Mouse (Mus musculus) hindbrain, embryonic 10.5 days (tissue): ENCODE results near the gene Flt3. TPM values are rescaled to one million over a fixed set of nuclear protein-coding genes. Genes with fewer than 3 reads are reported as not detected.

Source experiments
- DNase-seq: peaks from one replicate; pipeline ENCODE4 v3.0.0-alpha.2; 2017; ENCODE audit warnings: low spot score
- H3K27ac ChIP-seq: fragments of 300-500 bp; sonication (generic); 2 replicates; pipeline ENCODE4 v1.5.1; 2016; ENCODE audit warnings: mild to moderate bottlenecking, moderate library complexity
- H3K27me3 ChIP-seq: fragments of 300-500 bp; sonication (generic); 2 replicates; pipeline ENCODE4 v1.6.1; 2016; ENCODE audit warnings: mild to moderate bottlenecking; ENCODE audit not compliant: poor library complexity, insufficient read depth, severe bottlenecking
- H3K36me3 ChIP-seq: fragments of 300-500 bp; sonication (generic); 2 replicates; pipeline ENCODE4 v1.6.1; 2016; ENCODE audit warnings: mild to moderate bottlenecking, moderate library complexity
- H3K4me1 ChIP-seq: fragments of 300-500 bp; sonication (generic); replicated peaks from 2 replicates; pipeline ENCODE4 v1.6.1; 2016; ENCODE audit warnings: mild to moderate bottlenecking
- H3K4me3 ChIP-seq: fragments of 300-500 bp; sonication (generic); 2 replicates; pipeline ENCODE4 v1.5.1; 2016; ENCODE audit warnings: mild to moderate bottlenecking, moderate library complexity
- H3K9me3 ChIP-seq: fragments of 300-500 bp; sonication (generic); 2 replicates; pipeline ENCODE4 v1.6.1; 2016; ENCODE audit warnings: mild to moderate bottlenecking, moderate library complexity
- WGBS: fragments of 180-500 bp; shearing (Covaris S2); methylation state at CpG from one replicate; pipeline ENCODE4 v1.1.7; 2016; 5-methylcytosine and 5-hydroxymethylcytosine counted together
- polyA plus RNA-seq: library from polyadenylated mRNA; unstranded; fragments of >200 nt; fragmentation: Nextera tagmentation; extraction: Ambion mirVana; gene quantifications from 2 replicates; pipeline ENCODE4 v1.2.1, GENCODE M21; 2016

Flt3 gene
- polyA plus RNA-seq, result not detected in 2 replicates

GRCm38 (mm10) chr5:147399843-147400504 lies at the start of gene Flt3:
Flt3 (minus strand) TSS chr5:147400489.
- Histone ChIP-seq H3K4me1 (peaks cover 16% of the 10 kb centered on the region), H3K4me3 (peak within 1 kb of the TSS; percentile 59), H3K27ac (no peak within 1 kb of the TSS), H3K36me3 (no peaks in the 10 kb centered on the region), H3K27me3 (peaks cover 62% of the 10 kb centered on the region), H3K9me3 (no peaks in the 10 kb centered on the region)
- under 1% methylated on average over 56 of the region's 56 CpGs for WGBS
- peak; percentile 56 for DNase-seq

GRCm38 (mm10) chr5:147448933-147449332 lies 48.6 kb upstream of the Flt3 start:
- Histone ChIP-seq H3K4me1 (peaks cover 10% of the 10 kb centered on the region), H3K4me3 (no peak overlapping the region), H3K27ac (no peak overlapping the region), H3K9me3 (no peaks in the 10 kb centered on the region), H3K36me3 (peaks cover 20% of the 10 kb centered on the region), H3K27me3 (no peaks in the 10 kb centered on the region)
- no peak for DNase-seq
- 80% methylated on average over 4 of the region's 4 CpGs for WGBS

- DNase-seq, result no peak
- WGBS, result 48% methylated on average over 4 of the region's 4 CpGs
- no peak overlapping the region for H3K27ac ChIP-seq
- H3K4me1 ChIP-seq, result peaks cover 10% of the 10 kb centered on the region
- no peaks in the 10 kb centered on the region for H3K27me3 ChIP-seq
- no peaks in the 10 kb centered on the region for H3K9me3 ChIP-seq
- H3K36me3 ChIP-seq, result peaks cover 17% of the 10 kb centered on the region
- no peak overlapping the region for H3K4me3 ChIP-seq
Measured at GRCm38 (mm10) chr5:147448526-147448925, 48.2 kb upstream of the Flt3 start.

GRCm38 (mm10) chr5:147445252-147445651 lies 45.0 kb upstream of the Flt3 start:
- peaks cover 10% of the 10 kb centered on the region for H3K4me1 ChIP-seq
- WGBS, result 90% methylated on average over 4 of the region's 4 CpGs
- DNase-seq, result no peak
- 0 out of 2 replicates have a peak, but pooled peaks cover 3% of the 10 kb centered on the region for H3K36me3 ChIP-seq
- H3K4me3 ChIP-seq, result no peak overlapping the region
- no peak overlapping the region for H3K27ac ChIP-seq
- no peaks in the 10 kb centered on the region for H3K9me3 ChIP-seq
- H3K27me3 ChIP-seq, result no peaks in the 10 kb centered on the region

- no peak overlapping the region for H3K4me3 ChIP-seq
- DNase-seq, result no peak
- peaks cover 8% of the 10 kb centered on the region; the same call in 1 of the 2 replicates for H3K36me3 ChIP-seq
- WGBS, result 92% methylated on average over 2 of the region's 2 CpGs
- H3K4me1 ChIP-seq, result peaks cover 10% of the 10 kb centered on the region
- H3K9me3 ChIP-seq, result no peaks in the 10 kb centered on the region
- no peak overlapping the region for H3K27ac ChIP-seq
- H3K27me3 ChIP-seq, result no peaks in the 10 kb centered on the region
Measured at GRCm38 (mm10) chr5:147444757-147445156, 44.5 kb upstream of the Flt3 start.

- Histone ChIP-seq H3K4me1 (peaks cover 10% of the 10 kb centered on the region), H3K27me3 (no peaks in the 10 kb centered on the region), H3K9me3 (no peaks in the 10 kb centered on the region), H3K4me3 (no peak overlapping the region), H3K36me3 (peaks cover 9% of the 10 kb centered on the region; the same call in 1 of the 2 replicates), H3K27ac (no peak overlapping the region)
- DNase-seq, result no peak
- 91% methylated on average over 6 of the region's 6 CpGs for WGBS
Measured at GRCm38 (mm10) chr5:147444298-147444697, 44.0 kb upstream of the Flt3 start.

GRCm38 (mm10) chr5:147442741-147443140 lies 42.5 kb upstream of the Flt3 start:
- H3K27me3 ChIP-seq, result no peaks in the 10 kb centered on the region
- DNase-seq, result no peak
- peaks cover 16% of the 10 kb centered on the region; the same call in 1 of the 2 replicates for H3K36me3 ChIP-seq
- no peak overlapping the region for H3K4me3 ChIP-seq
- peaks cover 2% of the 10 kb centered on the region; the same call in 1 of the 2 replicates for H3K4me1 ChIP-seq
- H3K27ac ChIP-seq, result no peak overlapping the region
- H3K9me3 ChIP-seq, result no peaks in the 10 kb centered on the region
- 75% methylated on average over 4 of the region's 4 CpGs for WGBS

GRCm38 (mm10) chr5:147441979-147442378 lies 41.7 kb upstream of the Flt3 start:
- no peaks in the 10 kb centered on the region for H3K4me1 ChIP-seq
- H3K9me3 ChIP-seq, result no peaks in the 10 kb centered on the region
- H3K4me3 ChIP-seq, result no peak overlapping the region
- 91% methylated on average over 1 of the region's 1 CpGs for WGBS
- H3K36me3 ChIP-seq, result peaks cover 16% of the 10 kb centered on the region; the same call in 1 of the 2 replicates
- DNase-seq, result no peak
- no peaks in the 10 kb centered on the region for H3K27me3 ChIP-seq
- H3K27ac ChIP-seq, result no peak overlapping the region

- Histone ChIP-seq H3K27me3 (no peaks in the 10 kb centered on the region), H3K27ac (no peak overlapping the region), H3K4me3 (no peak overlapping the region), H3K36me3 (peaks cover 16% of the 10 kb centered on the region; the same call in 1 of the 2 replicates), H3K4me1 (peaks cover 6% of the 10 kb centered on the region; the same call in 1 of the 2 replicates), H3K9me3 (no peaks in the 10 kb centered on the region)
- WGBS, result 71% methylated on average over 3 of the region's 3 CpGs
- no peak for DNase-seq
Measured at GRCm38 (mm10) chr5:147440996-147441507, 40.8 kb upstream of the Flt3 start.

GRCm38 (mm10) chr5:147436491-147436890 lies 36.2 kb upstream of the Flt3 start:
- no peaks in the 10 kb centered on the region for H3K27me3 ChIP-seq
- WGBS, result 84% methylated on average over 5 of the region's 5 CpGs
- no peak for DNase-seq
- H3K36me3 ChIP-seq, result peaks cover 26% of the 10 kb centered on the region
- H3K4me1 ChIP-seq, result peaks cover 38% of the 10 kb centered on the region
- no peak overlapping the region for H3K27ac ChIP-seq
- no peak overlapping the region for H3K4me3 ChIP-seq
- H3K9me3 ChIP-seq, result no peaks in the 10 kb centered on the region

GRCm38 (mm10) chr5:147435751-147436150 lies 35.5 kb upstream of the Flt3 start:
- no peak for DNase-seq
- Histone ChIP-seq H3K27me3 (no peaks in the 10 kb centered on the region), H3K9me3 (no peaks in the 10 kb centered on the region), H3K4me1 (peaks cover 39% of the 10 kb centered on the region), H3K4me3 (no peak overlapping the region), H3K27ac (no peak overlapping the region), H3K36me3 (peaks cover 26% of the 10 kb centered on the region)
- 76% methylated on average over 2 of the region's 2 CpGs for WGBS

GRCm38 (mm10) chr5:147435224-147435623 lies 34.9 kb upstream of the Flt3 start:
- DNase-seq, result no peak
- peaks cover 23% of the 10 kb centered on the region for H3K36me3 ChIP-seq
- WGBS, result 75% methylated on average over 4 of the region's 4 CpGs
- no peak overlapping the region for H3K27ac ChIP-seq
- no peaks in the 10 kb centered on the region for H3K9me3 ChIP-seq
- peaks cover 39% of the 10 kb centered on the region for H3K4me1 ChIP-seq
- no peak overlapping the region for H3K4me3 ChIP-seq
- H3K27me3 ChIP-seq, result no peaks in the 10 kb centered on the region

GRCm38 (mm10) chr5:147432927-147433326 lies 32.6 kb upstream of the Flt3 start:
- WGBS, result 92% methylated on average over 8 of the region's 8 CpGs
- no peak for DNase-seq
- no peaks in the 10 kb centered on the region for H3K9me3 ChIP-seq
- H3K4me3 ChIP-seq, result no peak overlapping the region
- no peak overlapping the region for H3K27ac ChIP-seq
- peaks cover 10% of the 10 kb centered on the region for H3K36me3 ChIP-seq
- H3K27me3 ChIP-seq, result no peaks in the 10 kb centered on the region
- peaks cover 47% of the 10 kb centered on the region for H3K4me1 ChIP-seq
